Mouse (Mus musculus): Measurements from ENCODE around the gene Ifngr2. TPM values are rescaled to one million over a fixed set of nuclear protein-coding genes. Genes with fewer than 3 reads are reported as not detected.

The Ifngr2 gene
- polyA plus RNA-seq, 1 experiment, result 193 TPM

DNA sequence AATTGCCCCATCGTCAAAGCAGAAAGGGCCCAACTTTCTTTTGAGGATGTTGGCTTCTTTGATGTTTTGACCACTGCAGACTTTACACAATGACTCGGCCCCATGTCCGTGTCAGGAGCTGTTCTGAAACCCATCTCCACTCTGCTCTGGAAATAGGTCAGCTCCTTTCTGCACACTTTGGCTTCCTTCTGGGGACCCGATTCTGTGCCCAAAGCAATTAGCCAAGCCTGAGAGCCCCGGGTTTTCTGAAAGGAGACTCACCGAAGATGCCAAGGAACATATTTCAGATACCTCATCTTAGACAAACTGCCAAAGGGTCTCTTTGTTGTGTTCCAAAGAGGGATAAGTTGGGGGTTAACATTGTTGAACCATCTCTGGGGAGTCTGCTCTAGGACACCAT is 67.7 kb downstream of the Ifngr2 start:
- TF ChIP-seq POLR2A (IDR thresholded peaks at IDR 0.05; ENCODE audit: borderline replicate concordance, low read depth, low read length) (no peak), CTCF (IDR thresholded peaks at IDR 0.05; ENCODE audit: low read depth, low read length) (no peak)
- no peak overlapping the region for H3K27ac ChIP-seq (ENCODE audit: insufficient read depth, low read depth, low read length)
- peaks cover 24% of the 10 kb centered on the region for H3K4me1 ChIP-seq (ENCODE audit: control insufficient read depth, insufficient read depth, low read length)
- H3K4me3 ChIP-seq (ENCODE audit: insufficient read depth, low read length), result no peak overlapping the region

Other genes with a start within 250 kb of the Ifngr2 start
- 237 and 238 TPM in 2 replicates for gene Ifnar2, start 174.3 kb upstream of the Ifngr2 start, polyA plus RNA-seq (2012; ENCODE audit: insufficient read depth, insufficient read length, missing spikeins)
- not detected in 2 replicates for gene Gm21970, start 155.4 kb upstream of the Ifngr2 start, polyA plus RNA-seq (2012; ENCODE audit: insufficient read depth, insufficient read length, missing spikeins)
- gene Il10rb, start 140.9 kb upstream of the Ifngr2 start, polyA plus RNA-seq (2012; ENCODE audit: insufficient read depth, insufficient read length, missing spikeins), result 345 and 358 TPM in 2 replicates
- gene Ifnar1, start 61.8 kb upstream of the Ifngr2 start, polyA plus RNA-seq (2012; ENCODE audit: insufficient read depth, insufficient read length, missing spikeins), result 89.1 and 92.5 TPM in 2 replicates
- 78.7 and 80.3 TPM in 2 replicates for gene Tmem50b, start 50.7 kb downstream of the Ifngr2 start, polyA plus RNA-seq (2012; ENCODE audit: insufficient read depth, insufficient read length, missing spikeins)
- 7.5 and 7.9 TPM in 2 replicates for gene Dnajc28, start 72.0 kb downstream of the Ifngr2 start, polyA plus RNA-seq (2012; ENCODE audit: insufficient read depth, insufficient read length, missing spikeins)
- gene Gart, start 99.9 kb downstream of the Ifngr2 start, polyA plus RNA-seq (2012; ENCODE audit: insufficient read depth, insufficient read length, missing spikeins), result 27.6 and 31.6 TPM in 2 replicates
- 237 and 238 TPM in 2 replicates for gene Son, start 100.4 kb downstream of the Ifngr2 start, polyA plus RNA-seq (2012; ENCODE audit: insufficient read depth, insufficient read length, missing spikeins)
- gene Donson, start 141.7 kb downstream of the Ifngr2 start, polyA plus RNA-seq (2012; ENCODE audit: insufficient read depth, insufficient read length, missing spikeins), result 12.2 and 14.5 TPM in 2 replicates
- 55.0 and 61.5 TPM in 2 replicates for gene Cryzl1, start 181.9 kb downstream of the Ifngr2 start, polyA plus RNA-seq (2012; ENCODE audit: insufficient read depth, insufficient read length, missing spikeins)
- gene Itsn1, start 182.2 kb downstream of the Ifngr2 start, polyA plus RNA-seq (2012; ENCODE audit: insufficient read depth, insufficient read length, missing spikeins), result 110 and 130 TPM in 2 replicates

Data from bone marrow macrophage, adult 2 months (primary cell).